Mouse (Mus musculus) forebrain, embryonic 12.5 days (tissue): ENCODE measurements around the gene Ldb3. TPM values are rescaled to one million over a fixed set of nuclear protein-coding genes. Genes with fewer than 3 reads are reported as not detected.

Experiments
- ATAC-seq: fragments of 200-750 bp; cut with Nextera tagmentation; 2 replicates; pipeline ENCODE4 v1.8.0; 2017; ENCODE audit warnings: moderate TSS enrichment; ENCODE audit not compliant: low FRiP score
- H3K27ac ChIP-seq: fragments of 300-500 bp; sonication (generic); 2 replicates; pipeline ENCODE4 v1.5.1; 2016; ENCODE audit warnings: mild to moderate bottlenecking
- H3K27me3 ChIP-seq: fragments of 300-500 bp; sonication (generic); 2 replicates; pipeline ENCODE4 v1.6.1; 2016; ENCODE audit warnings: mild to moderate bottlenecking
- H3K36me3 ChIP-seq: fragments of 300-500 bp; sonication (generic); replicated peaks from 2 replicates; pipeline ENCODE4 v1.6.1; 2016; ENCODE audit warnings: mild to moderate bottlenecking
- H3K4me1 ChIP-seq: fragments of 300-500 bp; sonication (generic); 2 replicates; pipeline ENCODE4 v1.6.1; 2016
- H3K4me2 ChIP-seq: fragments of 300-500 bp; sonication (generic); 2 replicates; pipeline ENCODE4 v1.6.1; 2016; ENCODE audit warnings: mild to moderate bottlenecking, moderate library complexity
- H3K4me3 ChIP-seq: fragments of 300-500 bp; sonication (generic); replicated peaks from 2 replicates; pipeline ENCODE4 v1.5.1; 2016; ENCODE audit warnings: mild to moderate bottlenecking
- H3K9ac ChIP-seq: fragments of 300-500 bp; sonication (generic); 2 replicates; pipeline ENCODE4 v1.6.1; 2016; ENCODE audit warnings: mild to moderate bottlenecking
- H3K9me3 ChIP-seq: fragments of 300-500 bp; sonication (generic); 2 replicates; pipeline ENCODE4 v1.6.1; 2016
- WGBS: fragments of 180-500 bp; shearing (Covaris S2); methylation state at CpG from one replicate; pipeline ENCODE4 v1.1.7; 2016; 5-methylcytosine and 5-hydroxymethylcytosine counted together
- polyA plus RNA-seq: library from polyadenylated mRNA; unstranded; fragments of >200 nt; fragmentation: Nextera tagmentation; extraction: Ambion mirVana; gene quantifications from 2 replicates; pipeline ENCODE4 v1.2.1, GENCODE M21; 2016

The Ldb3 gene
- polyA plus RNA-seq, 1 experiment from 2014 or later = 0.20 TPM

DNA sequence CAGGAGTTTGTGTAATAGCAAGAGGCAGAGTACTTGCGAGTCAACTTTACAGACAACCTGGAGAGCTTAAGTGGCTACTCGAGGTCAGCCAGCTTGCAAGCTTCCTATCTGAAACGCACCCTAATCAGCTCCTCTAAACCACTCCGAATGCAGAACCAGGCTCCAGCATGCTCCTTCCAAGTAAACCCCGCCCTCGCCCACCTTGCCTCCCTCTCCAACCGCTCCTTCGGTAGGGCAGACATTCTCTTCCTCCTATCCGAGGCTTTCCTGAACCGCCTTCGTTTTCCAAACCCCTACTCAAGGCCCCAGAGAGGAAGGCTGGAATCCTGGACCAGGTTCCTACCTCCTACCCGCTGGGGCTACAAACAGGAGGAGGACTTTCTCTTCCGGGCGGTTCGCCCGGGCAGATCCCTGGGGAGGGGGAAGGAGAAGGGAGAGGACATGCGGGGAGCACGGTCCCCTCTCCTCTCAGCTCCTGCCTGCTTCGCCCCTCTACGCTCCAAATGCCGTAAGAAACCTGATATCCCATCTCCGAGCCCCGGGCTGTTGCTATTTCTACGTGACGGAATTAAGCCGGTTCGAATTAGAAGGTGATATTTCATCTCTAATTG is 40.0 kb downstream of the Ldb3 start:
- no peaks in the 10 kb centered on the region for H3K36me3 ChIP-seq
- under 1% methylated on average over 27 of the region's 27 CpGs for WGBS
- H3K9me3 ChIP-seq = no peaks in the 10 kb centered on the region
- H3K27me3 ChIP-seq = peaks cover 23% of the 10 kb centered on the region
- peak; percentile 66 for ATAC-seq
- peak overlapping the region; percentile 63 for H3K4me2 ChIP-seq
- peak overlapping the region; percentile 82 for H3K9ac ChIP-seq
- H3K27ac ChIP-seq = peak overlapping the region; percentile 82; the same call in 1 of the 2 replicates
- H3K4me1 ChIP-seq = peaks cover 10% of the 10 kb centered on the region
- peak overlapping the region; percentile 73 for H3K4me3 ChIP-seq

DNA sequence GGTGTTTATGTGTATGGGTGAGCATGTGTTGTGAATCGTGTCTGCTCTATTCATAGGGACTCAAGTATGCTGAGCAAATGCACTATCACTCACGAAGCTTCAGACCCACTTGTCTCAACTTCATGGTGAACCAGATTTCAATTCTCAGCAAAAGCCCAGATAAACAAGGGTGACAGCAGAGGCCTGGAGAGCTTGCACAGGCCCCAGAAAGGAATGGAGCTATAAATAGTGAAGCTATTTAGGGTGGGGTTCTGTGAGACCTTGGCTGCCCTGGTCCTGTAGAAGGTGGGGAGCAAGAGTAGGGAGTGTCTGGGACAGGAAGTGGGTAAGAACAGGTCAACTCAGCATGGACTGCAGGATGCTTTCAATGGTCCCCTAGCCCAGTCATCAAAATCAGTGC is 43.9 kb downstream of the Ldb3 start:
- no peaks in the 10 kb centered on the region for H3K9me3 ChIP-seq
- H3K4me3 ChIP-seq = no peak overlapping the region
- ATAC-seq = no peak
- no peak overlapping the region for H3K27ac ChIP-seq
- H3K4me2 ChIP-seq = no peak overlapping the region
- no peaks in the 10 kb centered on the region for H3K36me3 ChIP-seq
- peaks cover 25% of the 10 kb centered on the region for H3K27me3 ChIP-seq
- peaks cover 12% of the 10 kb centered on the region for H3K4me1 ChIP-seq
- no peak overlapping the region for H3K9ac ChIP-seq
- WGBS = 86% methylated on average over 2 of the region's 2 CpGs

DNA sequence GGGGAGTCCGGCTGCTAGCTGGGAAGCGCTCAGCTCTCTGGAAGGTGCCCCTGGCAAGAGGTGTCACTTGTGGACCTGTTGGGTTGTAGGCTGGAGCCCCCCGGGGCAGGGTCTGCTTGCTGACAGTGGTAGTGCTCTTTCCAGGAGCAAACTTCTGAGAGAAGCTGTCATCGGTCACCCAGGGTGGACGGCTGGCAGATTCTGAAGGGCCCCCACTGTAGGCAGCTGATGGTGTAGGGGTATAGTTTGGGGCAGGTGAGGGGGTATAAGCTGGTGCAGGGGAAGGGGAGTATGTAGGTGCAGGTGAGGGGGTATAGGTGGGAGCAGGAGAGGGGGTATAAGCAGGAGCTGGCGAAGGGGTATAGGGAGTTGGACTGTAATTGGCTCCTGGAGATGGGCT is 44.5 kb downstream of the Ldb3 start:
- whole genome bisulfite sequencing = 81% methylated on average over 6 of the region's 6 CpGs
- Histone ChIP-seq H3K36me3 (no peaks in the 10 kb centered on the region), H3K9ac (no peak overlapping the region), H3K9me3 (no peaks in the 10 kb centered on the region), H3K27me3 (peaks cover 25% of the 10 kb centered on the region), H3K4me3 (no peak overlapping the region), H3K4me2 (no peak overlapping the region), H3K4me1 (peaks cover 12% of the 10 kb centered on the region), H3K27ac (no peak overlapping the region)
- ATAC-seq = no peak

DNA sequence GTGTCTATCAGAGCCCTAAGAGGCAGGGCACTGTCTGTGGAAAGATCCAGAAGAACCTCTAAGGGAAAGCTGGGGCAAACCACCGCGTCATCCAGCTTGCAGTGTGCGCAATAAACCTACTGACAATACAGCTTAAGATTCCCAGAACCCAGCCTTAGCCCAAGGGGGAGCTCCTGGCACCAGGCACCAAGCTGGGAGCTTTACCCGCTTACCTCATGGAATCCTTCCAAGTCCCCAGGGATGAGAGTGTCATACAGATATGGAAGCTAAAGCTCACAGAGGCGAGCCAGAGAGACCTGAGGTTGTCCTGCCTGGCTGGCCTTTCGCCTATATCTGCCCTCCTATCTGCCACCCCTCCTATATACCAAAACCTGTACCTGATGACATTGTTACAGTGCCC is 44.9 kb downstream of the Ldb3 start:
- Histone ChIP-seq H3K4me1 (peaks cover 11% of the 10 kb centered on the region), H3K27ac (no peak overlapping the region), H3K9ac (no peak overlapping the region), H3K4me3 (no peak overlapping the region), H3K4me2 (no peak overlapping the region), H3K27me3 (peaks cover 25% of the 10 kb centered on the region), H3K9me3 (no peaks in the 10 kb centered on the region), H3K36me3 (no peaks in the 10 kb centered on the region)
- ATAC-seq = no peak
- 73% methylated on average over 6 of the region's 6 CpGs for WGBS

DNA sequence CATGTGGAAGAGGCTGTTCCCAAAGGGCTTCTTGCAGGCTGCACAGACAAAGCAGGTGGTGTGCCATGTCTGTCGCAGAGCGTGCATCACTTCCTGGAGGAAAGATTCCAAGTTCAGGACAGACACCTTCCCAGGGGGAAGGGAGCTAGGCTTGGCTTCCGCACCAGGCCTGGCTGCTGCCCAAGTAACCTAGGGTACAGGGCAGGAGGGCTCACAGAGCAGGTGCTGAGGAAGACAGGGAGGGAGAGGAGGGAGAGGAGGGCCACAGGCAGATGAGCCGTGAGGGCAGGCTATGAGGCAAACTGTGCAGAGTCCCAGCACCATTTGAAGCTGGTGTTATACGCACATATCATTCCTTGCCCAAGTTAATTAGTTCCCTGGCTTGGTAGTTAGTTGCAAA is 46.6 kb downstream of the Ldb3 start:
- Histone ChIP-seq H3K36me3 (no peaks in the 10 kb centered on the region), H3K9ac (no peak overlapping the region), H3K4me2 (no peak overlapping the region), H3K27ac (no peak overlapping the region), H3K27me3 (peaks cover 20% of the 10 kb centered on the region), H3K4me3 (no peak overlapping the region), H3K9me3 (no peaks in the 10 kb centered on the region), H3K4me1 (0 out of 2 replicates have a peak, but pooled peaks cover 2% of the 10 kb centered on the region)
- no peak for ATAC-seq
- 89% methylated on average over 5 of the region's 5 CpGs for WGBS

DNA sequence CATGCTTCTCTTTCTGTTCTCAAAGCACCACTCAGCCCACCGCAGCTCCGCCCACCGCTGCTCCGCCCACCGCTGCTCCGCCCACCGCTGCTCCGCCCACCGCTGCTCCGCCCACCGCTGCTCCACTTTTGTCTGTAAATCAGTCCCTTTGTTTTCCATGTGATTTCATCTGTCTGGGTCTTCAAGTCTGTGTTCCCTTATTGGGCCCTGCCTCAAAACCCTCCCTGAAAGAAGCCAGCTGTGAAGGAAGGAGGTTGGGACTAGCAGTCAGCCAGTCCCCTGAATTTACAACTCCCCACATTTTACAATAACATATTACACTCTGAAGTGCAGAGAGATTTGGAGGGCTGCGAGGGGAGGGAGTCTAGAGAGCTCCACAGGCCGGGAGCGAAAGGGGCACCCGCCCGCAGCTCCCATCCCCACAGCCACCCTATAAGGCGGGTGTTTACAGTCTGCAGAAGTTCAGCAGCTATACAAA is 47.8 kb downstream of the Ldb3 start:
- Histone ChIP-seq H3K27me3 (peaks cover 16% of the 10 kb centered on the region), H3K4me1 (0 out of 2 replicates have a peak, but pooled peaks cover 2% of the 10 kb centered on the region), H3K4me3 (no peak overlapping the region), H3K9me3 (no peaks in the 10 kb centered on the region), H3K27ac (no peak overlapping the region), H3K36me3 (no peaks in the 10 kb centered on the region), H3K4me2 (peak overlapping the region; percentile 26; the same call in 1 of the 2 replicates), H3K9ac (no peak overlapping the region)
- ATAC-seq = 0 out of 2 replicates have a peak, but pooled peaks have one; percentile 33
- WGBS = 8% methylated on average over 15 of the region's 17 CpGs

DNA sequence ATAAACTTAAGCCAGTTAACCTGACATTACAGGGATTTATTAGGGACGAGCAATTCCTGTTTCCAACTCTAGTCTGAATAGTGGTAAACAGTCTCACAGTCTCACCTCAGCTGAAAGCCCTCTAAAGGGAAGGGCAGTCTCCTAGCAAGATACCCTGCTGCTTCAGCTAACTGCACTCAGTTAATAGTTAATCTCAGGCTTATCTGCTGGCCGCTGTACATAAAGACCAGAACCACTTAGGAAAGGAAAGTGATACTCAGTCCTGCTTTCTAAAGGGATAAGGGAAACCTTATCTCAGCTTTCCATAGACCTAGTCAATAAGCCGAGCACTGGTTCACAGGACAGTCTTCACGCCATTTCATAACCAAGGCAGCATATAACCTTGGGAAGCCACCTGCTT is 52.6 kb downstream of the Ldb3 start:
- 0 out of 2 replicates have a peak, but pooled peaks cover 3% of the 10 kb centered on the region for H3K27me3 ChIP-seq
- WGBS = 74% methylated on average over 4 of the region's 4 CpGs
- H3K4me2 ChIP-seq = no peak overlapping the region
- H3K9me3 ChIP-seq = no peaks in the 10 kb centered on the region
- H3K36me3 ChIP-seq = no peaks in the 10 kb centered on the region
- H3K9ac ChIP-seq = no peak overlapping the region
- no peak for ATAC-seq
- no peak overlapping the region for H3K4me3 ChIP-seq
- 0 out of 2 replicates have a peak, but pooled peaks cover 1% of the 10 kb centered on the region for H3K4me1 ChIP-seq
- no peak overlapping the region for H3K27ac ChIP-seq

DNA sequence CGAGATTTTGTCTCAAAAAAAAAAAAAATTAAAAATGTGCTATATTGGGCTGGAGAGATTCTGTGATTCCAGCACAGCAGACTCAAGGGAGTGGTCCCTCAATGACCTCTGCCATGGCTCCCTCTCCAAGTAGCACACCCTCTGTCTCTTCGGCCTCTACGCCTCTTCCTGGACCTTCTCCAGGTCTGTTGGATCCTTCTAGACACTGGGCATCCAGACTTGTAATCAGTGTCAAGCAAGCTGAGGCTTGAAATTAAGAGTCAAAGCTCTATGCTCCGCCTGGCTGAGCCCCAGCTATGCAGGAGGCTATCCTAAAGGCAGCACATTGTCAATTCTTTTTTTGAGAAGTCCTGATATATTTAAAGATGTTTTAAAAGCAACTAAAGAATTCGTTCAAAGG is 54.9 kb downstream of the Ldb3 start:
- no peak overlapping the region for H3K4me3 ChIP-seq
- 79% methylated on average over 5 of the region's 5 CpGs for WGBS
- H3K9me3 ChIP-seq = no peaks in the 10 kb centered on the region
- H3K9ac ChIP-seq = no peak overlapping the region
- H3K4me2 ChIP-seq = no peak overlapping the region
- no peaks in the 10 kb centered on the region for H3K27me3 ChIP-seq
- ATAC-seq = no peak
- no peaks in the 10 kb centered on the region for H3K4me1 ChIP-seq
- H3K27ac ChIP-seq = no peak overlapping the region
- no peaks in the 10 kb centered on the region for H3K36me3 ChIP-seq

DNA sequence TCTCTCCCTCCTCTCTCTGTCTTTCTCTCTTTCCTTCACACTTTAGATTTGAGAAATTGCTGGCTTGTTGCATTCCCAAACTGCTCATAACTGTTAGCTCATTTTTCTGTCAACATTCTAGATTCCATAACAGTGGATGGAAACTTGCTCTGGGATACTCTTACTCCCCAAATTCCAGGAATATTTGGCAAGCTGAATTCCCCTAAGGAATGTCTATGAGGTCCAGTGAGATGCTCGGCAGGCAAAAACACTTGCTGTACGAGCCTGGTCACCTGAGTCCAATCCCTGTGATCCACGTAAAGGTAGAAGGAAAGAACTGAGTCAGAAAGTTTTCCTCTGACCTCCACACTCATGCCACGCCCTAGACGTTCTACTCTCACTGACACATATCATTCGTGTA is 55.9 kb downstream of the Ldb3 start:
- ATAC-seq = no peak

DNA sequence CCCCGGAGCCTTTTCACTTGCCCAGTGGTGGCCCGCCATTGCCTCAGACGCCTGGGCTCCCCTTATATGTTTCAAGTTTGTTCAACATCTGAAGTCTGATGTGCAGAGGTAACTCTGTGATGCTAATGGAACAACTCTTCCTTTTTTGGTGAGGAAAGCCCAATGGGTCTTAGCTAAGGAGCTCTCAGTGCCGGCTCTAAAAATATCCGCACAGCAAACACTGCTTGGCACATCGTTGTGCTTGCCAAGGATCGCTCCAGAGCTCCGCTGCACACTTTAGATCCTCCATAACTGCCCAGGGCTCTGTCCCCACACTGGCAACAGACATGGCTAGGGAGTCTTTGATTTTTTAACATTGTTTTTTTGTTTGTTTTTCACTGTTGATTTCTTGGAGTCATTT is 59.7 kb downstream of the Ldb3 start:
- WGBS = 74% methylated on average over 8 of the region's 8 CpGs
- Histone ChIP-seq H3K36me3 (no peaks in the 10 kb centered on the region), H3K4me1 (no peaks in the 10 kb centered on the region), H3K27ac (no peak overlapping the region), H3K4me3 (no peak overlapping the region), H3K9ac (no peak overlapping the region), H3K9me3 (no peaks in the 10 kb centered on the region), H3K27me3 (no peaks in the 10 kb centered on the region), H3K4me2 (no peak overlapping the region)
- ATAC-seq = no peak

More for the DNA sequence above, 55.9 kb downstream of the Ldb3 start:
- WGBS = 86% methylated on average over 6 of the region's 6 CpGs
- Histone ChIP-seq H3K9ac (no peak overlapping the region), H3K27ac (no peak overlapping the region), H3K4me1 (no peaks in the 10 kb centered on the region), H3K36me3 (no peaks in the 10 kb centered on the region), H3K4me3 (no peak overlapping the region), H3K4me2 (no peak overlapping the region), H3K9me3 (no peaks in the 10 kb centered on the region), H3K27me3 (no peaks in the 10 kb centered on the region)

DNA sequence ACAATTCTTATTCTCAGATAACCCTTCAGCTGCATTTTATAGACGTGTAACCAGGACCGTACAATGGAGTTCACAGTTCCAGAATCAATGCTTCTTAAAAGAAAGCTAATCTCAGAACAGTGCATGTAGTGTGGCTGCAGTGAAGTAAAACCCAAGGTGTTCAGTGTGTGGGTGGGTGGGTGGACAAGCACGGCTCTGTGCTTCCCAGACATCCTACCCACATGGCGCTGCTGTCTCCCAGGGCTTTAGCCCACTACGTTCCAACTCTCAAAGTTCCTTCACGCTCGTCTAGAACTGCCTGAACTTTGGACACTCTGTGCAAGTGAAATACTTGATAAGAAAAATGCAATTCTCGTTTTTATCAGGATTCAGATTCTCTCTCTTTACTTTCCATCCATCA is 65.8 kb downstream of the Ldb3 start, which contains the start of gene 9230112D13Rik:
Gene 9230112D13Rik, minus strand, starts transcription at position 101 of the 400 bp plus-strand sequence.
- Histone ChIP-seq H3K4me3 (no peak within 1 kb of the TSS), H3K4me1 (no peaks in the 10 kb centered on the region), H3K27me3 (no peaks in the 10 kb centered on the region), H3K36me3 (no peaks in the 10 kb centered on the region), H3K27ac (no peak within 1 kb of the TSS), H3K4me2 (no peak within 1 kb of the TSS), H3K9ac (no peak within 1 kb of the TSS), H3K9me3 (no peaks in the 10 kb centered on the region)
- ATAC-seq = no peak
- whole genome bisulfite sequencing = 89% methylated on average over 8 of the region's 8 CpGs

DNA sequence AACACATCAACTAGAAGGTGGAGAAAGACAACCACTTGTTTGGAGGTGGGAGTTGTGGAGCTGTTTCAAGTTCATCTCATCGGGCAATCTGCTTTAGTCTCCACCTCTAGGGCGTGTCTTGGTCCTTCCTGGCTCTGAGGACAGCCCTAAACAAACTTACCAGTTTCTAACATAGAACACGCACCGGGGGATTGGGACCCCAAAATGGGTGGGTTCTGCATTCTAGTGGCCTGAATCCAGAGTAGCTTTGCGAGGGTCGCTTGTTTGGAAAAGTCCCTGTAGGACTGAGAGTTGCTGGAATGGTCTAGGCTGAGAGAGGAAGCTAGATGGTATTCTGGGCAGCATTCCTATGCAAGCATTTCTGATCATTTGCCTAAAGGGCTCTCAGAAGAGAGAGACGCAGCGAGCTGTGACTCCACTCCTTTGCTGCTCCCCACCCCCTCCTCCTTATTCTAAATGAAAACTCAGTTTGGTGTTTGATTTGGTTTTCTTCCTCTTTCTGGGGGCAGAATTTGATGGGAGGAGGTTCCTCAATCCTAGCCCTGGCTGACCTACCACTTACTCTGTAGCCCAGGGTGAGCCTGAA is 70.4 kb downstream of the Ldb3 start:
- ATAC-seq = no peak
- 89% methylated on average over 8 of the region's 8 CpGs for WGBS
- H3K27me3 ChIP-seq = no peaks in the 10 kb centered on the region
- H3K9ac ChIP-seq = no peak overlapping the region
- H3K4me1 ChIP-seq = no peaks in the 10 kb centered on the region
- H3K36me3 ChIP-seq = no peaks in the 10 kb centered on the region
- no peak overlapping the region for H3K4me2 ChIP-seq
- H3K9me3 ChIP-seq = no peaks in the 10 kb centered on the region
- no peak overlapping the region for H3K4me3 ChIP-seq
- H3K27ac ChIP-seq = no peak overlapping the region
